ENCODE assay signal across 9 mouse cellular contexts in the genomic region with DNA sequence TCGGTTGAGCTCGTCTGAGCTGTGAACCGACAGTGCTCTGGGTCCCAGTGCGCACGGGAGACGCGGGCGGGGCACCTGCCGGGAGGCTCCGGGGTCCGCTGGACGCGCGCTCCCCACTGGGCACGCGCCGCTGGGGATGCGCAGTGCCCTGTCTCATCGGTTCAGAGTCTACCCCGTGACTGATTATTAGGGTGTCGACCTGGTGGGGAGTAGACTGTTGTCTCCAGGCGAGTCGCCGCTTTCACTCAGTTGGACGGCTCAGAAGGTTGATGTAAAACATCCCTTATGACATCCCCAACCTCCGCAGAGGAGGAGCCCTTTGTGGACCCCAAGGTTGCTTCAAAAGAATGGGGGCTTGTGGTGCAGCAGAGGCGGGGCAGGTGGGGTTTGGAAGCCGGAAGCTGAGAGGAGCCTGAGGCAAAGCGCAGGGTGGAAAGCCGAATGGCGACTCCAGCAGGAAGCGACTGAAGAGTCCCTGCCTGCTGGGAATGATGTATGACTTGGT. TPM values are rescaled to one million over a fixed set of nuclear protein-coding genes. Genes with fewer than 3 reads are reported as not detected.
DNase-seq lines count a peak whose midpoint lies in the region; ATAC-seq and TF ChIP-seq lines count a peak whose summit lies in the region.
"Had no signal": no experiment of that assay in that cellular context is flagged by ENCODE, and none has a peak within 500 bp of the region (broad histone marks: within the 10 kb centered on the region; RNA-seq: fewer than 3 reads in every experiment).

No protein-coding gene starts in this region.

- H3K9me3 ChIP-seq in hindbrain, embryonic 14.5 days (ENCODE audit: control insufficient read depth, low read length): no peaks in the 10 kb centered on the region
- H3K9me3 ChIP-seq in liver, embryonic 13.5 days (replicated peaks): no peaks in the 10 kb centered on the region

- no peaks in the 10 kb centered on the region for H3K36me3 ChIP-seq in testis, adult 2 months (ENCODE audit: control insufficient read depth, insufficient read depth, low read length)
- no peaks in the 10 kb centered on the region for H3K36me3 ChIP-seq in hindbrain, embryonic 14.5 days (replicated peaks; ENCODE audit: control insufficient read depth, insufficient read depth)
- no peaks in the 10 kb centered on the region for H3K36me3 ChIP-seq in liver, embryonic 13.5 days

- peaks cover 15% of the 10 kb centered on the region for H3K4me1 ChIP-seq in testis, adult 2 months (ENCODE audit: control insufficient read depth, insufficient read depth, low read length)
- H3K4me1 ChIP-seq in hindbrain, embryonic 14.5 days (replicated peaks; ENCODE audit: control insufficient read depth, insufficient read depth, low read length): peaks cover 26% of the 10 kb centered on the region
- peaks cover 36% of the 10 kb centered on the region for H3K4me1 ChIP-seq in liver, embryonic 13.5 days (replicated peaks)

- under 1% methylated on average over 32 of the region's 32 CpGs for WGBS in hindbrain, embryonic 14.5 days
- 1% methylated on average over 32 of the region's 32 CpGs for WGBS in liver, embryonic 13.5 days (ENCODE audit: insufficient replicate concordance)

- peak overlapping the region; percentile 96 for H3K27ac ChIP-seq in testis, adult 2 months (ENCODE audit: control insufficient read depth, insufficient read depth, low read depth, low read length)
- H3K27ac ChIP-seq in hindbrain, embryonic 14.5 days: peak overlapping the region; percentile 95
- peak overlapping the region; percentile 37 for H3K27ac ChIP-seq in liver, embryonic 13.5 days

- peak overlapping the region; percentile 69 for H3K9ac ChIP-seq in hindbrain, embryonic 14.5 days
- H3K9ac ChIP-seq in liver, embryonic 13.5 days: peak overlapping the region; percentile 60

- TF ChIP-seq CTCF in testis, adult 2 months (IDR thresholded peaks at IDR 0.05; ENCODE audit: control insufficient read depth, insufficient read depth, insufficient replicate concordance, low read depth, low read length): no peak

- no peaks in the 10 kb centered on the region for H3K27me3 ChIP-seq in testis, adult 2 months (ENCODE audit: control insufficient read depth, insufficient read depth, low read length)
- H3K27me3 ChIP-seq in hindbrain, embryonic 14.5 days (ENCODE audit: control insufficient read depth, insufficient read depth, low read length): no peaks in the 10 kb centered on the region
- peaks cover 77% of the 10 kb centered on the region for H3K27me3 ChIP-seq in liver, embryonic 13.5 days

- ATAC-seq in CD4-positive, CD25-positive, alpha-beta regulatory T cell, adult 4 months: no peak
- ATAC-seq in hindbrain, embryonic 14.5 days (ENCODE audit: low FRiP score): peak; percentile 78
- peak; percentile 29; the same call in 1 of the 2 replicates for ATAC-seq in liver, embryonic 13.5 days (ENCODE audit: low read depth)

- TF ChIP-seq POLR2A in testis, adult 2 months (IDR thresholded peaks at IDR 0.05; ENCODE audit: control insufficient read depth, low read depth, low read length): no peak

- H3K4me2 ChIP-seq in hindbrain, embryonic 14.5 days (replicated peaks): peak overlapping the region; percentile 88
- H3K4me2 ChIP-seq in liver, embryonic 13.5 days: peak overlapping the region; percentile 81

- peak; percentile 6 for DNase-seq in CD4-positive, CD25-positive, alpha-beta regulatory T cell, adult 2 months (ENCODE audit: low read depth, low spot score)
- DNase-seq in testis, postnatal 14 days (ENCODE audit: low spot score): no peak
- DNase-seq in hindbrain, embryonic 14.5 days (ENCODE audit: low spot score): peak; percentile 59
- no peak for DNase-seq in liver, embryonic 13.5 days
- peak; percentile 72 for DNase-seq in neural tube, embryonic 10.5 days (ENCODE audit: extremely low spot score, low spot score)
- DNase-seq in spleen, adult 12 weeks (ENCODE audit: low spot score): no peak

- peak overlapping the region; percentile 97 for H3K4me3 ChIP-seq in testis, adult 2 months (ENCODE audit: control insufficient read depth, low read depth, low read length)
- H3K4me3 ChIP-seq in hindbrain, embryonic 14.5 days (replicated peaks; ENCODE audit: low read length): peak overlapping the region; percentile 50
- peak overlapping the region; percentile 75 for H3K4me3 ChIP-seq in liver, embryonic 13.5 days (replicated peaks)

RNA-seq across cellular contexts. Expression of a gene that starts 0.5 kb away (rescaled TPM):
- polyA plus RNA-seq in CD4-positive, CD25-positive, alpha-beta regulatory T cell, adult 4 months (2017; shearing (Covaris generic)): under 1 TPM; 0.32 to 0.43 TPM
- 55.3 and 56.8 TPM in 2 replicates for polyA plus RNA-seq in testis, adult 2 months (2012; rRNA removed)
- 48.1 and 48.3 TPM in 2 replicates for polyA plus RNA-seq in hindbrain, embryonic 14.5 days (2014; fragmentation: Nextera tagmentation; extraction: Ambion mirVana)
- polyA plus RNA-seq in liver, embryonic 13.5 days (2015; fragmentation: Nextera tagmentation; extraction: Ambion mirVana): 5.9 and 6.7 TPM in 2 replicates

RNA-seq across cellular contexts. Expression of a gene that starts 28.6 kb away (rescaled TPM):
- polyA plus RNA-seq in CD4-positive, CD25-positive, alpha-beta regulatory T cell, adult 4 months (2017; shearing (Covaris generic)): not detected
- 0.72 and 1.3 TPM in 2 replicates for polyA plus RNA-seq in testis, adult 2 months (2012; rRNA removed)
- 0.72 and 1.3 TPM in 2 replicates for polyA plus RNA-seq in hindbrain, embryonic 14.5 days (2014; fragmentation: Nextera tagmentation; extraction: Ambion mirVana)
- not detected in 2 replicates for polyA plus RNA-seq in liver, embryonic 13.5 days (2015; fragmentation: Nextera tagmentation; extraction: Ambion mirVana)
- polyA plus RNA-seq: gonadal fat pad, adult 2 months had no signal

RNA-seq across cellular contexts. Expression of a gene that starts 38.8 kb away (rescaled TPM):
- not detected for polyA plus RNA-seq in CD4-positive, CD25-positive, alpha-beta regulatory T cell, adult 4 months (2017; shearing (Covaris generic))
- polyA plus RNA-seq in testis, adult 2 months (2012; rRNA removed): 5.5 and 6.5 TPM in 2 replicates
- 1.7 and 1.8 TPM in 2 replicates for polyA plus RNA-seq in hindbrain, embryonic 14.5 days (2014; fragmentation: Nextera tagmentation; extraction: Ambion mirVana)
- 15.5 and 18.6 TPM in 2 replicates for polyA plus RNA-seq in liver, embryonic 13.5 days (2015; fragmentation: Nextera tagmentation; extraction: Ambion mirVana)

Comparison
In these comparisons a context has a peak if more than half of its experiments do, and no peak if none do; other contexts are left out.
1. DNase-seq: peak in CD4-positive, CD25-positive, alpha-beta regulatory T cell, adult 2 months (single experiment), hindbrain, embryonic 14.5 days (single experiment) and neural tube, embryonic 10.5 days (single experiment); none in testis, postnatal 14 days (single experiment), liver, embryonic 13.5 days (single experiment) and spleen, adult 12 weeks (single experiment).
2. H3K27ac ChIP-seq: peak in every context shown above with its lines; median percentile 96 in testis, adult 2 months; 95 in hindbrain, embryonic 14.5 days; 37 in liver, embryonic 13.5 days.
3. Peak in every context shown above with its lines, with median percentiles within 50 percentile points of each other: H3K4me3 ChIP-seq.